Mouse (Mus musculus) kidney, embryonic 15.5 days (tissue): ENCODE measurements around the gene Klrb1a. TPM values are rescaled to one million over a fixed set of nuclear protein-coding genes. Genes with fewer than 3 reads are reported as not detected.
"Not testable (repeated sequence)": the region's sequence is repeated elsewhere in the genome, so short reads cannot be mapped to it uniquely, and the experiment has no call there.

Experiments
- ATAC-seq: fragments of 200-750 bp; cut with Nextera tagmentation; replicated peaks from 2 replicates; pipeline ENCODE4 v1.8.0; 2017; ENCODE audit warnings: moderate TSS enrichment; ENCODE audit not compliant: low FRiP score
- H3K27ac ChIP-seq: fragments of 300-500 bp; sonication (generic); 2 replicates; pipeline ENCODE4 v1.5.1; 2015; ENCODE audit warnings: mild to moderate bottlenecking, inconsistent platforms
- H3K27me3 ChIP-seq: fragments of 300-500 bp; sonication (generic); 2 replicates; pipeline ENCODE4 v1.6.1; 2015; ENCODE audit warnings: inconsistent platforms
- H3K36me3 ChIP-seq: fragments of 300-500 bp; sonication (generic); 2 replicates; pipeline ENCODE4 v1.6.1; 2015; ENCODE audit warnings: inconsistent platforms
- H3K4me1 ChIP-seq: fragments of 300-500 bp; sonication (generic); 2 replicates; pipeline ENCODE4 v1.6.1; 2015; ENCODE audit warnings: inconsistent platforms
- H3K4me2 ChIP-seq: fragments of 300-500 bp; sonication (generic); 2 replicates; pipeline ENCODE4 v1.6.1; 2015; ENCODE audit warnings: moderate library complexity, mild to moderate bottlenecking, inconsistent platforms
- H3K4me3 ChIP-seq: fragments of 300-500 bp; sonication (generic); replicated peaks from 2 replicates; pipeline ENCODE4 v1.5.1; 2015; ENCODE audit warnings: mild to moderate bottlenecking, inconsistent platforms
- H3K9ac ChIP-seq: fragments of 300-500 bp; sonication (generic); 2 replicates; pipeline ENCODE4 v1.6.1; 2015; ENCODE audit warnings: mild to moderate bottlenecking, inconsistent platforms
- H3K9me3 ChIP-seq: fragments of 300-500 bp; sonication (generic); replicated peaks from 2 replicates; pipeline ENCODE4 v1.6.1; 2016; ENCODE audit warnings: inconsistent platforms
- WGBS: fragments of 180-500 bp; shearing (Covaris S2); methylation state at CpG from one replicate; pipeline ENCODE4 v1.1.7; 2015; ENCODE audit warnings: mixed read lengths; 5-methylcytosine and 5-hydroxymethylcytosine counted together
- polyA plus RNA-seq: library from polyadenylated mRNA; unstranded; fragments of >200 nt; fragmentation: Nextera tagmentation; extraction: Ambion mirVana; gene quantifications from 2 replicates; pipeline ENCODE4 v1.2.1, GENCODE M21; 2015

The Klrb1a gene
- polyA plus RNA-seq = 0.39 TPM in 1 of 2 replicates, not detected in the other

- not testable (repeated sequence) for H3K4me3 ChIP-seq, H3K36me3 ChIP-seq, H3K4me1 ChIP-seq, H3K27me3 ChIP-seq, H3K9ac ChIP-seq, H3K9me3 ChIP-seq, H3K4me2 ChIP-seq, H3K27ac ChIP-seq, ATAC-seq
- WGBS = 96% methylated on average over 5 of the region's 5 CpGs
Observed at GRCm38 (mm10) chr6:128623433-128623832, at the start of gene Klrb1a. Klrb1a (minus strand) TSS chr6:128623533.

- no peaks in the 10 kb centered on the region for H3K9me3 ChIP-seq
- no peak overlapping the region for H3K9ac ChIP-seq
- no peaks in the 10 kb centered on the region for H3K36me3 ChIP-seq
- H3K4me3 ChIP-seq = no peak overlapping the region
- no peak overlapping the region for H3K27ac ChIP-seq
- no peak overlapping the region for H3K4me2 ChIP-seq
- H3K4me1 ChIP-seq = no peaks in the 10 kb centered on the region
- no peaks in the 10 kb centered on the region for H3K27me3 ChIP-seq
- ATAC-seq = no peak
- WGBS = 51% methylated on average over 4 of the region's 4 CpGs
Observed at GRCm38 (mm10) chr6:128669936-128670335, 46.6 kb upstream of the Klrb1a start.

- Histone ChIP-seq H3K9ac (no peak within 1 kb of the TSS), H3K9me3 (no peaks in the 10 kb centered on the region), H3K4me3 (no peak within 1 kb of the TSS), H3K27me3 (no peaks in the 10 kb centered on the region), H3K27ac (no peak within 1 kb of the TSS), H3K4me1 (no peaks in the 10 kb centered on the region), H3K36me3 (no peaks in the 10 kb centered on the region), H3K4me2 (no peak within 1 kb of the TSS)
- ATAC-seq = no peak
- WGBS = 6% methylated on average over 1 of the region's 1 CpGs
Observed at GRCm38 (mm10) chr6:128662206-128662605, 38.9 kb upstream of the Klrb1a start, which contains the start of gene Clec2h. Clec2h (plus strand) TSS chr6:128662385.

GRCm38 (mm10) chr6:128661249-128661648 is 37.9 kb upstream of the Klrb1a start:
- no peak for ATAC-seq
- no peak overlapping the region for H3K4me3 ChIP-seq
- no peak overlapping the region for H3K9ac ChIP-seq
- no peaks in the 10 kb centered on the region for H3K27me3 ChIP-seq
- H3K4me2 ChIP-seq = no peak overlapping the region
- H3K9me3 ChIP-seq = no peaks in the 10 kb centered on the region
- no peak overlapping the region for H3K27ac ChIP-seq
- 91% methylated on average over 1 of the region's 1 CpGs for WGBS
- no peaks in the 10 kb centered on the region for H3K36me3 ChIP-seq
- H3K4me1 ChIP-seq = no peaks in the 10 kb centered on the region

GRCm38 (mm10) chr6:128652938-128653337 is 29.6 kb upstream of the Klrb1a start:
- Histone ChIP-seq H3K9ac (no peak overlapping the region), H3K27me3 (no peaks in the 10 kb centered on the region), H3K36me3 (no peaks in the 10 kb centered on the region), H3K4me2 (no peak overlapping the region), H3K4me3 (no peak overlapping the region), H3K4me1 (no peaks in the 10 kb centered on the region), H3K9me3 (no peaks in the 10 kb centered on the region), H3K27ac (no peak overlapping the region)
- ATAC-seq = no peak
- WGBS = 94% methylated on average over 1 of the region's 1 CpGs

GRCm38 (mm10) chr6:128650827-128651226 is 27.5 kb upstream of the Klrb1a start:
- H3K27me3 ChIP-seq, H3K36me3 ChIP-seq, H3K9ac ChIP-seq, H3K4me2 ChIP-seq, H3K4me3 ChIP-seq, H3K27ac ChIP-seq, H3K4me1 ChIP-seq, ATAC-seq, H3K9me3 ChIP-seq: not testable (repeated sequence)
- 92% methylated on average over 7 of the region's 7 CpGs for WGBS

- Histone ChIP-seq H3K27me3 (no peaks in the 10 kb centered on the region), H3K27ac (no peak overlapping the region), H3K4me1 (no peaks in the 10 kb centered on the region), H3K9ac (no peak overlapping the region), H3K4me2 (no peak overlapping the region), H3K36me3 (no peaks in the 10 kb centered on the region), H3K9me3 (no peaks in the 10 kb centered on the region), H3K4me3 (no peak overlapping the region)
- WGBS = 59% methylated on average over 1 of the region's 1 CpGs
- peak; percentile 29; the same call in 1 of the 2 replicates for ATAC-seq
Observed at GRCm38 (mm10) chr6:128650187-128650586, 26.9 kb upstream of the Klrb1a start.

GRCm38 (mm10) chr6:128649681-128650080 is 26.3 kb upstream of the Klrb1a start:
- H3K4me3 ChIP-seq = no peak overlapping the region
- H3K27me3 ChIP-seq = no peaks in the 10 kb centered on the region
- H3K9me3 ChIP-seq = no peaks in the 10 kb centered on the region
- no peaks in the 10 kb centered on the region for H3K4me1 ChIP-seq
- ATAC-seq = no peak
- no peaks in the 10 kb centered on the region for H3K36me3 ChIP-seq
- no peak overlapping the region for H3K9ac ChIP-seq
- no peak overlapping the region for H3K27ac ChIP-seq
- 68% methylated on average over 3 of the region's 3 CpGs for WGBS
- no peak overlapping the region for H3K4me2 ChIP-seq

GRCm38 (mm10) chr6:128645708-128646107 is 22.4 kb upstream of the Klrb1a start:
- H3K4me2 ChIP-seq, H3K27ac ChIP-seq, ATAC-seq, H3K4me3 ChIP-seq, H3K9ac ChIP-seq, H3K36me3 ChIP-seq, H3K27me3 ChIP-seq, H3K9me3 ChIP-seq, H3K4me1 ChIP-seq: not testable (repeated sequence)
- WGBS = 91% methylated on average over 12 of the region's 12 CpGs

GRCm38 (mm10) chr6:128644694-128645093 is 21.4 kb upstream of the Klrb1a start:
- not testable (repeated sequence) for H3K9ac ChIP-seq, H3K4me3 ChIP-seq, H3K9me3 ChIP-seq, H3K4me1 ChIP-seq, H3K27me3 ChIP-seq, H3K4me2 ChIP-seq, H3K27ac ChIP-seq, H3K36me3 ChIP-seq, ATAC-seq
- WGBS = 99% methylated on average over 20 of the region's 20 CpGs

- 41% methylated on average over 2 of the region's 2 CpGs for WGBS
- H3K4me3 ChIP-seq = no peak overlapping the region
- H3K36me3 ChIP-seq = no peaks in the 10 kb centered on the region
- no peak overlapping the region for H3K4me2 ChIP-seq
- ATAC-seq = no peak
- no peaks in the 10 kb centered on the region for H3K27me3 ChIP-seq
- no peaks in the 10 kb centered on the region for H3K4me1 ChIP-seq
- H3K27ac ChIP-seq = no peak overlapping the region
- no peak overlapping the region for H3K9ac ChIP-seq
- H3K9me3 ChIP-seq = no peaks in the 10 kb centered on the region
Observed at GRCm38 (mm10) chr6:128643999-128644398, 20.7 kb upstream of the Klrb1a start.

GRCm38 (mm10) chr6:128641116-128641716 is 17.9 kb upstream of the Klrb1a start:
- H3K4me3 ChIP-seq = no peak overlapping the region
- no peak overlapping the region for H3K4me2 ChIP-seq
- no peaks in the 10 kb centered on the region for H3K4me1 ChIP-seq
- no peaks in the 10 kb centered on the region for H3K36me3 ChIP-seq
- no peaks in the 10 kb centered on the region for H3K27me3 ChIP-seq
- ATAC-seq = no peak
- H3K27ac ChIP-seq = no peak overlapping the region
- WGBS = 80% methylated on average over 2 of the region's 2 CpGs
- H3K9me3 ChIP-seq = no peaks in the 10 kb centered on the region
- no peak overlapping the region for H3K9ac ChIP-seq

GRCm38 (mm10) chr6:128640673-128641072 is 17.3 kb upstream of the Klrb1a start:
- Histone ChIP-seq H3K27me3 (no peaks in the 10 kb centered on the region), H3K9ac (no peak overlapping the region), H3K4me3 (no peak overlapping the region), H3K4me1 (no peaks in the 10 kb centered on the region), H3K4me2 (no peak overlapping the region), H3K9me3 (no peaks in the 10 kb centered on the region), H3K27ac (no peak overlapping the region), H3K36me3 (no peaks in the 10 kb centered on the region)
- WGBS = 88% methylated on average over 1 of the region's 1 CpGs
- no peak for ATAC-seq
